Mouse (Mus musculus) neutrophil, adult 5-6 weeks (primary cell): Measurements from ENCODE around the gene Vmn1r121. TPM values are rescaled to one million over a fixed set of nuclear protein-coding genes. Genes with fewer than 3 reads are reported as not detected.
"Not testable (repeated sequence)": the region's sequence is repeated elsewhere in the genome, so short reads cannot be mapped to it uniquely, and the experiment has no call there.

Experiments
- ATAC-seq: fragments of 151-379, 151-347 bp; 2 replicates; pipeline ENCODE4 v1.8.0; 2017; ENCODE audit warnings: mild to moderate bottlenecking, moderate TSS enrichment; ENCODE audit not compliant: insufficient number of reproducible peaks, poor library complexity, low FRiP score, severe bottlenecking; ENCODE audit errors: extremely low read depth
- total RNA-seq: library from RNA; stranded (forward); fragments of 200-1000 nt; gene quantifications from 2 replicates; pipeline ENCODE4 v1.2.3, GENCODE M21; 2017

Vmn1r121 gene
- total RNA-seq: 0.93 TPM in 1 of 2 replicates, not detected in the other

- ATAC-seq: not testable (repeated sequence)
Observed at GRCm38 (mm10) chr7:21098413-21098812, at the start of gene Vmn1r121. Gene Vmn1r121, minus strand, starts transcription at chr7:21098513.

GRCm38 (mm10) chr7:21134028-21134427 lies 35.7 kb upstream of the Vmn1r121 start, which contains the start of gene Vmn1r122:
Gene Vmn1r122, minus strand, starts transcription at chr7:21134128.
- not testable (repeated sequence) for ATAC-seq

- ATAC-seq: not testable (repeated sequence)
Observed at GRCm38 (mm10) chr7:21053684-21054083, 44.6 kb downstream of the Vmn1r121 start, which contains the start of gene Vmn1r120. Gene Vmn1r120, minus strand, starts transcription at chr7:21053784.

Other genes starting within 250 kb of the Vmn1r121 start
- not detected in 2 replicates for gene Vmn1r116, start 226.3 kb downstream of the Vmn1r121 start, total RNA-seq
- not detected in 2 replicates for gene Vmn1r117, start 214.4 kb downstream of the Vmn1r121 start, total RNA-seq
- not detected in 2 replicates for gene Vmn1r118, start 186.2 kb downstream of the Vmn1r121 start, total RNA-seq
- not detected in 2 replicates for gene Vmn1r119, start 86.1 kb downstream of the Vmn1r121 start, total RNA-seq
- not detected in 2 replicates for gene Vmn1r120, start 44.7 kb downstream of the Vmn1r121 start, total RNA-seq
- not detected in 2 replicates for gene Vmn1r122, start 35.6 kb upstream of the Vmn1r121 start, total RNA-seq
- not detected in 2 replicates for gene Vmn1r123, start 63.7 kb upstream of the Vmn1r121 start, total RNA-seq
- not detected in 2 replicates for gene Gm5157, start 91.9 kb upstream of the Vmn1r121 start, total RNA-seq
- gene Vmn1r124, start 162.1 kb upstream of the Vmn1r121 start, total RNA-seq: not detected in 2 replicates
- gene Vmn1r125, start 173.7 kb upstream of the Vmn1r121 start, total RNA-seq: not detected in 2 replicates
- gene Vmn1r126, start 203.0 kb upstream of the Vmn1r121 start, total RNA-seq: not detected in 2 replicates
- gene Vmn1r127, start 221.3 kb upstream of the Vmn1r121 start, total RNA-seq: not detected in 2 replicates